Mouse (Mus musculus): Measurements from ENCODE around the gene Cdkn1a.

The Cdkn1a gene

DNA sequence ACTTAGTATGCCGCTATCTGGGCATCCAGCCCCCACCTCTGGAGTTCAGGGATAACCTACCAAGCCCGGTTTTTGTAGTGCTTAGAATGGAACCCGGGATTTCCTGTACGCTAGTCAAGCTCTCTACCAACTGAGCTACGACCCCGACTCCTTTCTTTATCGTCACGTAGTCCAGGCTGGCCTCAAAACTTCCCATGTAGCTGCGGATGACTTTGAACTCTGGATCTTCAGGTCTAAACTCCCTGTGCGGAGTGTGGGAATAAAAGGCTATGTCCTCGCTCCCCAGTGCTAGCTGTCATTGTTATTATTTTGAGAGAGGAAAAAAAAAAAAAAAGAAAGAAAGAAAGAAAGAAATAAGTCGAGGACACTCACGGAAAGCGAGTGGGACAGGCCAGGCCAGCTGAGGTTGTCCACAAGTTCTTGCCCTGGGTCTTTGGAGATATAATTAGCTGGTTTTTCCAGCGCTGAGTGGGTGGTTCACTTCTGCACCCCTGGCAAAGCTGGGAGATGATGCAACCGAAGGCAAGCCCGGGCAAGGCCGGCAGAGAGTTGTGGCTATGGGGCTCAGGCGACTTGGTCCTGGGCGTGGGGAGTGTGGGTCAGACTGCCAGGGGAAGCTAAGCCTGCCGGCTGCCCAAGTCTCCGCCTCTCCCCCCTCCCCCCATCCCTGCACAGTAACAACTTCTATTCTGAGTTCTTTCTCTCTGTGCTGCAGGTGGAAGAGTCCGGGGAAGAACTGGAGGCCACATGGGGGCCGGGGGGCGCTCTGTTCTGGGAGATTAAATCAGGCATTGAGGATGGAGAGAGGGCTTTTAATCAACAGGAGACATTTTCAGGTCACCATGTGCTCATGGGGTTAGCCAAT lies 12.0 kb upstream of the Cdkn1a start:
- intact Hi-C loops (cut with DNase I) = no loop called here

DNA sequence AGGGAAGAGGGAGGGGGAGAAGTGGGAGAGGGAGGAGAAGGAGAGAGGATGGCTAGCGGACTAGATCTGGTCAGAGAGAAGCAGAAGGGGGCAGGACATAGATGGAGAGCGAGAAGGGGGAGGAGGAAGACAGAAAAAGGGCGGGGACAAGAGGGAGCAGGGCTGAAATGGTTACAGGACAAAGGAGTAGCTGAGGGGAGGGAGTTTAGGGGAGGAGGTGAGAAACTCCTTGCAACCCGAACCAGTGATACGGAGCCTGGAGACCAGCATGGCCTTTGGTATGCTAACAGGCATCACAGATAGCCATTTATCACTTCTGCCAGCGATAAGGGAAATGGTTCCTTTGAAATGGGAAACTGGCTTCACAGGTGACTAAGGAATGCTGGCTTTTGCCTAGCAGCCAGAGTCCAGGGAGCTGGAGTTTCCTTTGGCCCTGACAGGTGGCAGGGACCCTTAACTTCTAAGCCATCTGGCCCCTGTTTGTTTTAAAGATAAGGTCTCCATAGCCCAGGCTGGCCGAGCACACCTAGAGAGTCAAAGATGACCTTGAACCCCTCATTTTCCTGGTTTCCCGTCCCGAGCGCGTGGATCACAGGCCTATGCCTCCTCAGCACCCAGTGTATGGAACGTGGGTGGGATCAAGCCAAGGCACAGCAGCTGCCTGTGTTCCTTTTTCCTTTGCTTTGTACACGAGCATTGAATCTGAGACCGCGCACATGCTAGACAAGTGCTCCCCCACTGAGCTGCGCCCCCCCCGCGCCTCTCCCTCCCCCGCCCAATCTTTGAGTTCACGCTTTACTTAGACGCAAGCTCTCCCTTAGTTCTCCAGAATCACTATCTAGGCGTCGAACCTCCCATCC lies 9.8 kb upstream of the Cdkn1a start:
- intact Hi-C loops (cut with DNase I) = no loop called here

DNA sequence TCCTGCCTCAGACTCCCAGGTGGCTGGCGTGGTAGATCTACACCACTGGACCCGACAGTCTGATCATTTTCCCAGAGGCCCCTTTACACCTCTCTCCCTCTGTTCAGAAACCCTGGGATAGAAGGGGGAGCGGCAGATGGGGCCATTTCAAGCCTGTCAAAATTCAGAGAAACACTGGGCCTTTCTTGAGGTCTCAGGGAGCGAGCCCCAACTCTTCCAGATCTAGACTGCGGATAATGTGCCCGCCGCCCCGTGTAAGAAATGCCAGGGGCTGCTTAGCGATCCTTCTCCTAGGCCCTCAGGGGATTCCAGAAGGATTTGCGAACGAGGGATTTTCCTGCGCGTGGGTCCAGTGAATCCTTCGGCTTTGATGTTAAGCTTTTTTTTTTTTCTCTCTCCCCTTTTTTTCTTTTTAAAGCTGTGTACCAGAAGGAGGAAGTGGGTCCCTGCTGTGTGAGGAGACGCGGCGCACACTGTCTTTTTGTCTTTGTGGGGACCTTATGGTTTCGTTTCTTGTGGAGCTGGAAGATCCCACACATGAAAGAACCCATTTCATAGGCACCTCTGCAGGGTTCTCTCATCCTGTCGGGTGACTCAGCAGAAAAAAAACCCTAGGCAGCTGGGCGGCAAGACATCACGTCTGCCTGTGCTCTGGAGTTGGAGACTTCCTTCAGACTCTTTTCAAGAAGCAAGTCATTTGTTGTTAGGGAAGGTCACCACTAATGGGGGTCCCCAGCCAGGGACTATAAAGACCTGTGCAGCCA lies 9.0 kb upstream of the Cdkn1a start:
- intact Hi-C loops (cut with DNase I) = no loop called here

DNA sequence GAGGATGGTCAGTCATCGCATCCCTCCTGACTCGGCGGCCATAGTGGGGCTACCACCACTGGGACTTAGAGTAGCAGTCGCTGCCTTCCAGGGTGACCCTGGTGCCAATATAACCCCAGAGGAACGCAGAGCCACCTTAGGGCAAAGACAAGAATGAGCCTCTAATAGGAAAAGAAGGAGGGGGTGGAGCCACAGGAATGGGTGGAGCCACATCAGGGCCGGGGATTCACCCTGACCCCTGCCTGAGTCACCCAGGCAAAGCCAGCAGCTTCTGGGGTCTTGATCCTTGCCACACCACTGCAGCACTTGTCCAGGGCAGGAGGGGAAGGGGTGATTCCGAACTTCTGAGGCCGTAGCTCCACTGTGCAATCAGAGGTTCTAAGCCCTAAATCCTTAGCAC lies 7.2 kb upstream of the Cdkn1a start:
- intact Hi-C loops (cut with DNase I) = no loop called here

DNA sequence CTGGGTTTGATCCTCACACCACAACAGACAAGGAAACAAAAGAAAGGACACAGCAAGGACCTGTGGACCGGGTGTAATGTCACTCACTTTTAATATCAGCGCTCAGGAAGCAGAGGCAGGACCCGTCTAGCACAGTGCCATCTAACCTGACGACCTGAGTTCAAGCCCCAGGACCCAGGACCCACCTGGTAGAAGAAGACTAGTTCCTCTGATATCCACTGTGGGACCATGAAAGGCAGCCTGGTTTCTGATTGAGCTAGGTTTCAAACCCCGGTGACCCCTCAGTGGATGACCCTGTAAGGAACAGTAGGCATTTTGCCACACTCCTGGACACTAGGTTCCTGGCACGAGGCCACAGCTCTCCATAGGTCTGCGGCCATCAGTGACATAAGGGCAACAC lies 6.1 kb upstream of the Cdkn1a start:
- intact Hi-C loops (cut with DNase I) = no loop called here

DNA sequence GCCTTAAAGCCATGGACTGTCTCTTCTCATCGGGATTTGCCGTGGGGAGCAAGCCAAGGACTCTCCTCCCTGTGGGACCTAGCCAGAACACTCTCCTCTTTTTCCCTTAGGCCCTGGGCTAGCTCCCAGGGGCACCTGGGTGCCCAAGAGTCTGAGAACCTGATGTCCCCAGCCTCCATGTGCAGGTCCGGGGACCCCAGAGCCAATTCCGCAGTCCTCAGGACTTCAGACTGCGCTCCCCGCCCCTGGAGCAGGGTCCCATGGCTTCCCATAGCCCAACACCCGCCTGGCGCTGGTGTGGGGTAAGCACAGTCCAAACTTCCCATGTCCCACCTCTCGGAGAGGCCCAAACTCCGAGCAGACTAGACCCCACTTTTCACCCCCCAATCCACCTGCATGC lies 5.5 kb upstream of the Cdkn1a start:
- intact Hi-C loops (cut with DNase I) = no loop called here

DNA sequence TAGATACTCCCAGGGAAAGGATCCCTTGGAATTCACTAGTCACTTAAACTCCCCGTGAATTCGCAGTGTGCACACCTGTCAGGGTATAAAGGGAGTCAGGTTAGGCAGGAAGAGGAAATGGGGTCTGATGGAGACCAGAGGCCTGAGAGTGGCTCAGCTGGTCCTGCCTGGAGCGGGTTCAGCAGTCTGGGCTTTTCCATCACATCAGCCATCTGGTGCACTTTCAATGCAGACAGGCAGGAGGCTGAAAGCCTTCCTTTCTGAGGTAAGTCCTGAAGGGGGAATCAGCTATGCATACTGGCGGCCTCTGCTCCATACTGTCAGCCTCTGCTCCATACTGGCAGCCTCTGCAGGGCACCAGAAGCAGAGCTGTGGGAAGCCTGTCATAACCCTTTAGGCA lies 3.9 kb upstream of the Cdkn1a start:
- intact Hi-C loops (cut with DNase I) = no loop called here

DNA sequence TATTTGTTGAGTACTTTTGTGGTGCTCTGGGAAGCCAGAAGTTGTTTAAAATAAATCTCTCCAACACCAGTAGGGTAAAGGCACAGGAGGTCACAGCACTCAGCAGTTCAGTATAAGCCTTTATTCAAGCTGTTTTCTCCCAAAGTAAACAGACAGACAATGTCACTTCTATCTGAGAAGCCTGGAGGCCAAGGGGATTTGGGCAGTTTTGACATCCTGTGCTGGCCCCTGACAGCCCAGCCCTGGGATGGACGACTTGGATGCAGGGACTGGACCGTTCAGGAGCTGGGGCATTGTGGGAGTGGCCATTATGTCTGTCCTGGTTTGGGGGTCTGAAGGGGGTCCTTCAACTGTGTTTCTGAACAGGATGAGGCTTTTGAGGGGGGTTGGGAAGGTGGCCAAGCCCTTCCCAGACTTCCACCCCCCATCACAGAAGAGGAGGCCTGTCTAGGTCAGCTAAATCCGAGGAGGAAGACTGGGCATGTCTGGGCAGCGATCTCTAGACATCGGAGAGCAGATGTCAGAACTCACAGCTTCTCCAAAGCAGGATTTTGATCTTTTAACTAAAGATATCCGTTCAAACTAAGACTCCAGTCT lies 670 bp downstream of the Cdkn1a start:
- intact Hi-C loops (cut with DNase I) = no loop called here

DNA sequence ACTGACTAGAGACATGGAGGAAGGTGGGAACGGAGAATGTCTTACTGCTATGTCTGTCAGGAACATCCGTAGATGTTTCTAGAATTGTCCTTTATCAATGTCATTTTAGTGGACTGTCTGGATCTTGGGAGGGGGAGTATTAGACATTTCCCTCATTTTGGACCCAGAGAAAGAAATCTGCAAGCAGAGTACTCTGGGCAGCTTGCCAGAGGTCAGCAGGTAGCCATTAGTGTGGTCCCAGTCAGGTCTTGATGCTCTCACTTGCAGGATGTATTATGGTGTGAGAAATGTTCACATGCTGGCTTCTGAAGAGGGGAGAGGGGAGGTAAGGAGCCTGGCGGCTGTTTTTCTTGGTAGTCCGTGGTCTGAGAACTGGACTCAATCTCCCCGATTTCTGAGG lies 1.7 kb downstream of the Cdkn1a start:
- intact Hi-C loops (cut with DNase I) = no loop called here

DNA sequence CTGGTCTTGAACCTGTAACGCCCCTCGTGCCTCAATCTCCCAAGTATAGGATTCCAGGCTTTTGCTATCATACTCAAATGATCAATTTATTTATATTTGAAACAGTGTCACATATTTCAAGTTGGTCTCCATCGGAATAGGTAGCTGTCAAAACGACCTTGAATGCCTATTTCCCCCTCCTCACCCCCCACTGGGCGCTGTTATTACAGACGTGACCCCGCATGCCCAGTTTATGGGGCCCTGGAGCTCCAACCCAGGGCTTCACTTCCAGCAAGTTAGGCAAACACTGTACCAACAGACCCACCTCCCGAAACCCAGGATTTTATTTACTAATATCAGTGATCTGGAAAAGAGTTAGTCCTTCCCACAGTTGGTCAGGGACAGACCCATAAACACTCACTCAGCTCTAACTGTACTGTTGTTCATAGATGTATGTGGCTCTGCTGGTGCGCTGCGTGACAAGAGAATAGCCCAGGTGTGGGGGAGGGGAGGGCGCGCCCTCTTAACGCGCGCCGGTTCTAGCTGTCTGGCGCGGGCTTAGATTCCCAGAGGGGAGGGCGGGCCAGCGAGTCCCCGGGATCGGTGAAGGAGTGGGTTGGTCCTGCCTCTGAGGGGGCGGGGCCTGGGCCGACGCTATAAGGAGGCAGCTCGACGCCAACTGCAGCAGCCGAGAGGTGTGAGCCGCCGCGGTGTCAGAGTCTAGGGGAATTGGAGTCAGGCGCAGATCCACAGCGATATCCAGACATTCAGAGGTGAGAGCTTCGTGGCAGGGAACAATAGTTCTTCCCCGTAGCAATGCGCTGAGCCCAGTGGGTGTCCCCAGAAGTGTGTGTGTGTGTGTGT lies 2.6 kb downstream of the Cdkn1a start:
- intact Hi-C loops (cut with DNase I) = no loop called here

DNA sequence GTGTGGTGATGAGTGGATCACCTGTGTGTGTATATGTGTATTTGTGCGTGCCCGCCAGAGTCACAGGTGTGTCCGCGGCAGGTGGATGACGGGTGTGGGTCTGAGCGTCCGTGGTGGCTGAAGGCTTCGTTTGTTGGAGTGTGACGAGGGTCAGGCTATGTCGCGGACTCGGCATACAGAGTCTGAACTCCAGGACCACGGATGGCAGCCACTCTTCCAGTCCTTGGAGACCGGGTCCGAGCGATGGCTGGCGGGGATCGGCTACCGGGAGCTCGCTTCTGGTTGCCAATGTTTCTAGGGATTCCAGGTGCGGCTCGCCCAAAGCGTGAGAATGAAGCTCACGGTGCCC lies 3.2 kb downstream of the Cdkn1a start:
- intact Hi-C loops (cut with DNase I) = loop anchor here (2.0 kb wide), 1 partner anchor 45 kb away; no protein-coding TSS in a partner anchor

DNA sequence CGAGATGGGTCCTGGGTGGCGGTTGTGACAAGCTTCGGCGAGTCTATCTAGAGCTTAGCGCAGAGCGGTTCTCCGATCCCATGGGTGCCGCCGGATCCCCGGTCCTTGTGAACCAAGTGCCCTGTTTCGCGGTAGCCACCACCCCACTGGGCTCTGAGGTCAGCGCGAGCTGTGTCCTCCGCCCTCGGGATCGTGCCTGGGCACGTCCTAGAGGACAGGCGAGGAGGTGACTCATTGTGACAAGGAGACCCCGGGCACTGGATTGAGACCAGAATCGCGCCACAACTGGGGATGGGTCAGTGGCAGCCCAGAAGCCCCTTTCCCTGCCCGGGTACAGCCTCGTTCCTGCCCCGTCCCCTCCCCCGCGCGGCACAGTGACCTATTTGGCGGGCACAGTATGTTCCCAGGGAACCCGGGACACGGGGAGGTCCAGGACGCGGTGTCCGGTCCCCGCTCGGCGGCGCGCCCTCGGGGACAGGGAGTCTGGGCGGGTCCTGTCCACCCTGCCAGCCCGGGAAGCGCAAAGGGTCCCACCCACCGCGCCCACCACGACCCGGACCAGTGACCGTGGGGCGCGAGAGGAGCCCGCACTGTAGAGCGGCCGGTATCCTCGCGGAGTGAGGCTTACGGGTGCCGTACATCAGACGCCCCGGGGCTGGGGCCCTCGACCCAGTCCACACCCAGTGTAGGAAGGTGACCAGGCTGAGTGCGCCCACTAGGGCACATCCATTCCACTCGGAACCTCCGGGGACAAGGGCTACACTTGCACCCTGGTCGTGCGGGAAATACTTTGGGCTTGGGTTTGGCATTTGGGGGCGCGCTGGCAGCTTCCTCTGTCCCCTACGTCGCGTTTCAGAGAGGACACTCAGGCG lies 3.8 kb downstream of the Cdkn1a start:
- intact Hi-C loops (cut with DNase I) = loop anchor here (2.0 to 5.0 kb wide), 3 partner anchors 46 to 107 kb away; no protein-coding TSS in a partner anchor

DNA sequence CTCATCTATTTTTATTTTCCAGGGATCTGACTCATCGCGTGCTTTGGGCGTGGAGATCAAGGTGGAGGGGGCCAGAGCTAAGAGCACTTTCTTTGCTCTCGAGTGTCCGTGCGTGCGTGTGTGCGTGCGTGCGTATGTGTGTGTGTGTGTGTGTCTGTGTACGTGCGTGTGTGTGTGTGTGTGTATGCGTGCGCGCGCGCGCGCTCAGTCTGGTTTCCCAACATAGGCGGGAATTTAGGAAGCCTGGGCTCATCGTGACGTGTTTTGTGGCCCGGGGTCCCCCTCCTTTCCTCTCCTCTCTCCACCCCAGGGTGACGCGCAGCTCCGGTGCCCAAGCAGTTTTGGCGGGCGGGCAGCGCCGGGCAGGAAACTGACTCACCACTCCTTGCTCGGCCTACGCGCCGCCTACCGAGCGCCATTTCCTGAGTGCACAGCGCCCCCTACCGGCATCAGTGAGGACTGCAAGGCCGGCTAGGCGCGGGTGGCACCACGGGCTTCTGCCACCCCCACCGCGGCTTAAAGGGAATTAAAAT lies 4.5 kb downstream of the Cdkn1a start:
- intact Hi-C loops (cut with DNase I) = loop anchor here (2.0 to 5.0 kb wide), 3 partner anchors 46 to 108 kb away; no protein-coding TSS in a partner anchor

DNA sequence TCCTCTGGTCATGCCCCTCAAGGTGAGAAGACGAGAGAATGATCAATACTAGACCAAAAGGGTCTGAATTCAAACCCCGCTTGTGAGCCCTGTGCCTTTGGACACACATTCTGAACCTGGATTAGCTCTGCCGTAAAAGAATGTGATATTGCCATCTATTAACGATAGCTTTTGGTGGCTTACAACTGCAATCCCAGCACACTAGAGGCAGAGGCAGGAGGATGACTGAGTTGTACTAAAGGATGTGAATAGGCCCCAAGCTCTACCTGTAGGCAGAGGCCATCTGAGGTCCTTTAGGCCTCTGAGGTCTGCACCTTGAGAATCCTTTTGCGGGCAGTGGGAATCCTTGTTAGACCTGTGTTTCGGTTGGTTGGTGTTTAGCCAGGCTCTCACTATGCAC lies 5.5 kb downstream of the Cdkn1a start:
- intact Hi-C loops (cut with DNase I) = loop anchor here (5.0 kb wide), 2 partner anchors 76 to 109 kb away; no protein-coding TSS in a partner anchor

DNA sequence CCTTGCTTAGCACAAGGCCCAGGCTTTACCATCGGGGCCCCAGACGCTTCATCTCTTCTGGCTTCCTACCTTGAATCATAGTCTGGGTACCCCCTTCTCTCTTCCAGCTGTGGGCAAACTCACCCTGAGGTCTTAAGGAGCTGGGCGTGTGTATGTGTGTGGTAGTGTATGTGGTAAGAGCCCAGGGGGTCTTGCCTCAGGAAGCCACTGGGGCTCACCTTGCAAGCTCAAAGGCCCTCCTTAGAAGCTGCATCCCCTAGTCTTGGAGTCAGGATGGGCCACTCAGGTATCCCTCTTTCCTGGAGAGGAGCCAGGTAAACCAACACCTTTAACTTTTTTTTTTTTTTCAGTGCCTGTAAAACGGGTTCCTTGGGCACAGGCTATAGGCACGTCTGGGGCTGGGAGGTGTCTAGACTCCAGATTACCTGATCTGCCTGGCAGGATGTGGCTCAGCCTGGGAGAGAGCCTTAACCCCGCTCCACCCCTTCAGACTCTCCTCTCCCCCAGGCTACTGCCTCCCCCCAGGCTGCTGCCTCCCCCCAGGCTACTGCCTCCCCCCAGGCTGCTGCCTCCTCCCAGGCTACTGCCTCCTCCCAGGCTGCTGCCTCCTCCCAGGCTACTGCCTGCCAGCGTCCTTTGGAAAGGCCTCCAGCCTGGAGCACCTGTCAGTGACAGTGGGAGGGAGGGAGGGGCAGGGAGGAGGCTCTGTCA lies 6.2 kb downstream of the Cdkn1a start:
- intact Hi-C loops (cut with DNase I) = loop anchor here (5.0 kb wide), 2 partner anchors 75 to 110 kb away; no protein-coding TSS in a partner anchor

DNA sequence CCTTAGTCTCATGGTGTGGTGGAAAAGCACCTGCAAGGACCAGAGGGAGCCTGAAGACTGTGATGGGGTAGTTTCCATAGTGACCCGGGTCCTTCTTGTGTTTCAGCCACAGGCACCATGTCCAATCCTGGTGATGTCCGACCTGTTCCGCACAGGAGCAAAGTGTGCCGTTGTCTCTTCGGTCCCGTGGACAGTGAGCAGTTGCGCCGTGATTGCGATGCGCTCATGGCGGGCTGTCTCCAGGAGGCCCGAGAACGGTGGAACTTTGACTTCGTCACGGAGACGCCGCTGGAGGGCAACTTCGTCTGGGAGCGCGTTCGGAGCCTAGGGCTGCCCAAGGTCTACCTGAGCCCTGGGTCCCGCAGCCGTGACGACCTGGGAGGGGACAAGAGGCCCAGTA lies 7.5 kb downstream of the Cdkn1a start:
- intact Hi-C loops (cut with DNase I) = loop anchor here (5.0 kb wide), 2 partner anchors 74 to 111 kb away; no protein-coding TSS in a partner anchor

DNA sequence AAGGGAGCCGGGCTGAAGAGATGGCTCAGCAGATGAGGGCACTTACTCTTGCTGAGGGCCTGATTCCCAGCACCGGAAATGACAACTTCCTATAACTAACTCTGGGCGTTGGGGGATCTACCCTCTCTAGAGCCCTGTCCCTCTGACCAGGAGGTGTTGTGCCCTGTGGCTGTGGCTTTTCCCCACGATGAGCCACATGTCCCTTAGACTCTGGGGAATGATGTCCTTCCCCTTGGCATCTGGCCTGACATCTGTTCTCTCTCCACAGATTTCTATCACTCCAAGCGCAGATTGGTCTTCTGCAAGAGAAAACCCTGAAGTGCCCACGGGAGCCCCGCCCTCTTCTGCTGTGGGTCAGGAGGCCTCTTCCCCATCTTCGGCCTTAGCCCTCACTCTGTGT lies 8.3 kb downstream of the Cdkn1a start:
- intact Hi-C loops (cut with DNase I) = loop anchor here (5.0 kb wide), 2 partner anchors 73 to 112 kb away; no protein-coding TSS in a partner anchor

DNA sequence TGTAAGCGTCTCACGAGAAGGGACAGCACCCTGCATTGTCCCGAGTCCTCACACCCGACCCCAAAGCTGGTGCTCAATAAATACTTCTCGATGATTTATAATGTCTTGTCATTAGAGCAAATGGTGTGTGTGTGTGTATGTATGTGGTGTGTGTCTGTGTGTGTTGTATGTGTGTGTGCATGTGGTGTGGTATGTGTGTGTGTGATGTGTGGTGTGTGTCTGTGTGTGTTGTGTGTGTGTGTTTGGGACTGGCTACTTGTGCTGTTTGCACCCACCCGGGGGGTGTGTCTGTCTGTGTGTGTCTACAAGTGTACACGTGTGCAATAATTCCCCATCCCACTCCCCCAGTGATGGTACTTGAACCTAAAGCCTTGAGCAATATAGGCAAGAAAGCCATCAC lies 9.9 kb downstream of the Cdkn1a start:
- intact Hi-C loops (cut with DNase I) = no loop called here
